Mouse (Mus musculus) left cerebral cortex, postnatal 36 days (tissue): ENCODE measurements around the gene Tmem190. TPM values are rescaled to one million over a fixed set of nuclear protein-coding genes. Genes with fewer than 3 reads are reported as not detected.
A peak's percentile ranks its signal among the peaks of the same experiment; 100 is the strongest.
"Not testable (repeated sequence)": the region's sequence is repeated elsewhere in the genome, so short reads cannot be mapped to it uniquely, and the experiment has no call there.

Experiments
- DNase-seq, 2 experiments: peaks; one replicate each; pipeline ENCODE4 v3.0.0; 2021 to 2022; ENCODE audit warnings: low spot score in 2 of 2, mixed read lengths in 1 of 2
- intact Hi-C: fragments of 180-260 bp; cut with DNase I; formaldehyde crosslinking; loops from one replicate; pipeline ENCODE4 v1.15.1; 2025
- total RNA-seq, 2 experiments: library from RNA; stranded (reverse); gene quantifications; 2 replicates each; pipeline ENCODE4 v1.2.3; 2021

Tmem190 gene
- total RNA-seq, 2 experiments from 2014 or later: not detected

GRCm38 (mm10) chr7:4806716-4807115 lies 24.0 kb downstream of the Tmem190 start:
- DNase-seq: no peak
- intact Hi-C loops: no loop called here

GRCm38 (mm10) chr7:4811131-4811530 lies 28.4 kb downstream of the Tmem190 start:
- DNase-seq, intact Hi-C loops: not testable (repeated sequence)

- intact Hi-C loops: no loop called here
- DNase-seq: no peak
These were observed 29.1 kb downstream of the Tmem190 start for GRCm38 (mm10) chr7:4811842-4812302.

GRCm38 (mm10) chr7:4812303-4813104 lies 29.8 kb downstream of the Tmem190 start, which contains the start of gene Ube2s:
Gene Ube2s, minus strand, starts transcription at chr7:4812590.
- intact Hi-C loops: no loop called here
- DNase-seq: peak; percentile 96 to 98

GRCm38 (mm10) chr7:4813105-4813791 lies 30.5 kb downstream of the Tmem190 start:
- intact Hi-C loops: no loop called here
- no peak for DNase-seq

- DNase-seq: no peak
- intact Hi-C loops: no loop called here
These were observed 33.8 kb downstream of the Tmem190 start for GRCm38 (mm10) chr7:4816559-4816958.

- intact Hi-C loops, DNase-seq: not testable (repeated sequence)
These were observed 38.2 kb downstream of the Tmem190 start for GRCm38 (mm10) chr7:4820925-4821324.

- DNase-seq: no peak
- intact Hi-C loops: no loop called here
These were observed 39.0 kb downstream of the Tmem190 start for GRCm38 (mm10) chr7:4821690-4822089.

- intact Hi-C loops: no loop called here
- DNase-seq: no peak
These were observed 39.6 kb downstream of the Tmem190 start for GRCm38 (mm10) chr7:4822162-4822907.

- no peak for DNase-seq
- intact Hi-C loops: no loop called here
These were observed 42.6 kb downstream of the Tmem190 start for GRCm38 (mm10) chr7:4825365-4825764.

- intact Hi-C loops: no loop called here
- DNase-seq: no peak
These were observed 47.7 kb downstream of the Tmem190 start for GRCm38 (mm10) chr7:4830476-4830875.

Other genes with a start within 250 kb of the Tmem190 start
- 100 to 1,000 TPM; 263 to 298 TPM for gene Syt5, start 235.4 kb upstream of the Tmem190 start, total RNA-seq
- gene Ptprh, start 178.9 kb upstream of the Tmem190 start, total RNA-seq: under 1 TPM; 0.84 to 0.95 TPM
- 10 to 100 TPM; 10.0 to 16.8 TPM for gene Tmem86b, start 151.5 kb upstream of the Tmem190 start, total RNA-seq
- gene Ppp6r1, start 123.9 kb upstream of the Tmem190 start, total RNA-seq: 100 to 1,000 TPM; 138 to 145 TPM
- gene Hspbp1, start 97.9 kb upstream of the Tmem190 start, total RNA-seq: 100 to 1,000 TPM; 100 to 106 TPM
- 100 to 1,000 TPM; 398 to 475 TPM for gene Brsk1, start 92.3 kb upstream of the Tmem190 start, total RNA-seq
- gene Tmem150b, start 57.7 kb upstream of the Tmem190 start, total RNA-seq: not detected
- 10 to 100 TPM; 18.9 to 35.8 TPM for gene Kmt5c, start 42.8 kb upstream of the Tmem190 start, total RNA-seq
- 1 to 10 TPM; 4.8 to 5.5 TPM for gene Cox6b2, start 29.8 kb upstream of the Tmem190 start, total RNA-seq
- not detected for gene Fam71e2, start 11.6 kb upstream of the Tmem190 start, total RNA-seq
- gene Il11, start 78 bp upstream of the Tmem190 start, total RNA-seq: under 1 TPM; 0.43 to 0.59 TPM
- gene Tmem238, start 6.7 kb downstream of the Tmem190 start, total RNA-seq: 1 to 10 TPM; 2.7 to 3.7 TPM
- gene Rpl28, start 9.9 kb downstream of the Tmem190 start, total RNA-seq: 100 to 1,000 TPM; 416 to 455 TPM
- gene Ube2s, start 29.7 kb downstream of the Tmem190 start, total RNA-seq: 100 to 1,000 TPM in 1 of 2 experiments, 10 to 100 TPM in 1; 98.6 to 117 TPM
- 100 to 1,000 TPM in 1 of 2 experiments, 10 to 100 TPM in 1; 95.1 to 151 TPM for gene Shisa7, start 61.8 kb downstream of the Tmem190 start, total RNA-seq
- 1 to 10 TPM; 6.0 to 8.6 TPM for gene Isoc2b, start 87.3 kb downstream of the Tmem190 start, total RNA-seq
- 10 to 100 TPM; 10.3 to 13.5 TPM for gene Isoc2a, start 94.2 kb downstream of the Tmem190 start, total RNA-seq
- under 1 TPM in 1 of 2 experiments, not detected in 1; 0.32 TPM for gene Gm36210, start 123.6 kb downstream of the Tmem190 start, total RNA-seq
- 10 to 100 TPM; 14.0 to 17.0 TPM for gene Zfp628, start 132.3 kb downstream of the Tmem190 start, total RNA-seq
- gene Nat14, start 139.1 kb downstream of the Tmem190 start, total RNA-seq: 100 to 1,000 TPM; 103 to 106 TPM
- 1 to 10 TPM in 1 of 2 experiments, under 1 TPM in 1; 0.84 to 3.6 TPM for gene Ssc5d, start 142.8 kb downstream of the Tmem190 start, total RNA-seq
- gene Sbk2, start 181.5 kb downstream of the Tmem190 start, total RNA-seq: under 1 TPM in 1 of 2 experiments, not detected in 1; 0.15 TPM
- gene Sbk3, start 188.2 kb downstream of the Tmem190 start, total RNA-seq: under 1 TPM; 0.44 to 0.86 TPM
- 10 to 100 TPM; 30.9 to 31.3 TPM for gene Zfp579, start 213.2 kb downstream of the Tmem190 start, total RNA-seq
- gene Zfp524, start 231.5 kb downstream of the Tmem190 start, total RNA-seq: 1 to 10 TPM; 6.7 to 7.0 TPM
- 10 to 100 TPM; 22.2 to 32.9 TPM for gene Fiz1, start 231.8 kb downstream of the Tmem190 start, total RNA-seq
- gene Gm44973, start 232.6 kb downstream of the Tmem190 start, total RNA-seq: not detected
- 10 to 100 TPM; 32.7 to 42.3 TPM for gene Zfp865, start 237.4 kb downstream of the Tmem190 start, total RNA-seq
- 10 to 100 TPM; 60.6 to 60.9 TPM for gene Ccdc106, start 237.6 kb downstream of the Tmem190 start, total RNA-seq